Mouse (Mus musculus) gastrocnemius, postnatal 10 days (tissue): ENCODE results near the gene Gria4. TPM values are rescaled to one million over a fixed set of nuclear protein-coding genes. Genes with fewer than 3 reads are reported as not detected.
"Not testable (repeated sequence)": the region's sequence is repeated elsewhere in the genome, so short reads cannot be mapped to it uniquely, and the experiment has no call there.

Experiments
- DNase-seq: peaks from one replicate; pipeline ENCODE4 v3.0.0; 2021; ENCODE audit warnings: mixed read lengths
- long read RNA-seq, 2 experiments: library from polyadenylated mRNA; stranded (forward); transcript quantifications; one replicate each; pipeline ENCODE4 v2.0.0; 2021
- total RNA-seq, 2 experiments: library from RNA; stranded (reverse); gene quantifications; 2 replicates each; pipeline ENCODE4 v1.2.3; 2021

The Gria4 gene
- total RNA-seq: under 1 TPM; 0.28 to 0.45 TPM
- long read RNA-seq, experiment 1: 0 reads
- long read RNA-seq, experiment 2, partial matches to known transcripts: 0 of 2 reads
- long read RNA-seq, experiment 2, other reads (novel, unspliced or antisense): 2 of 2 reads

DNA sequence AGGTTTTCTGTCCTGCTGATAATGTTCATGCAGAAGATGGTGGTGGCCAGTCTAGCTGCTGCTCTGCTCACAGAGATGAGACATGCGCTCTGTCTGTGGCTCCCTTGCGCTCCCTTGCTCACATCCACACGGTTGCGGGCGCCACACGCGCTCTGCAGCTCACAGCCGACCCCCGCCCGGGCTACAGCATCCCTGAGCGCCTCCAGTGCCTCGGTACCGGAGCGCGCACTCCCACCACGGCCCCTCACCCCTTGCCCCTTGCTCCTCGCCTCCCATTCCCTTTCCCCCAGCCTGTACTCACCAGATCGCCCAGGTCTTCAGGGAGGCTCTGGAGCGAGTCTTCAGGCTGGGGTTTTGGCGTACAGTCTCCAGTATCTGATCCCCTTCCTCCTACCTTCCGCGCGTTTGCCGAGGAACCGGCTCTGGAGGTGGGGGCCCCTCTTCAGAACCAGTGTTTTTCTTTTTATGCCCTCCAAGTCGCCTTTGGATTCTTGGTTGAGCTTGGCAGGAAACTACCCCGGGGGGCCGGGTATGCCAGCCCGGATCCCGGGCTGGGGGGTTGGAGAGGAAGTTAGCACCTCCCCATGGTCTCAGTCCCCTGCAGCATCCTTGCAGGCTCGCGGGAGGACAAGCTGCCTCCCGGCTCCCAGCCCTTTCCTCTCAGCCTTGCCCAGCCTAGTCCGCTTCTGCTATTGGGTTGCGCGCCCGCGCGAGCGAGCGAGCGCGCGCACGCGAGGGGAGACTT, at the start of gene Gria4:
Gene Gria4, minus strand, starts transcription at position 691 of the 745 bp plus-strand sequence.
- peak; percentile 25 for DNase-seq

DNA sequence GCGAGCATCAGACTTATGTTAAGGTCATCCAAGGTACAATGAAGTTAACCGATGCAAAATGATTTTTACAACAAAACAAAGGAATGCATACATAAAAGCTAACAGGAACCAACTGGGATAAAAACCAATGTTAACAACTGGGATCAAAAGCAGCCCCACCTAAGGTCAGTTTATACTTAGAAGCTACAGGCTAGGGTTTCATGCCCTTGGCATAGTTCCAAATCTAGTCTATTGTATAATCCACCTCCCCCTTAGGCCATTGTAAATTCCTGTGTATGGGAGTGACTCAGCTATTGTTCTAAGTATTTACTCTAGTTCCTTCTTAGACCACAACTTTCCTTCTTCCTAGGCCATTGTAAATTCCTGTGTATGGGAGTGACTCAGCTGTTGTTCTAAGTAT, 14.9 kb upstream of the Gria4 start:
- DNase-seq: not testable (repeated sequence)

GRCm38 (mm10) chr9:4803151-4803755, 7.2 kb upstream of the Gria4 start:
- DNase-seq: no peak

- no peak for DNase-seq
Observed at GRCm38 (mm10) chr9:4797396-4797795, 1.4 kb upstream of the Gria4 start.

- DNase-seq: no peak
Observed at GRCm38 (mm10) chr9:4796289-4796645, 233 bp upstream of the Gria4 start.

DNA sequence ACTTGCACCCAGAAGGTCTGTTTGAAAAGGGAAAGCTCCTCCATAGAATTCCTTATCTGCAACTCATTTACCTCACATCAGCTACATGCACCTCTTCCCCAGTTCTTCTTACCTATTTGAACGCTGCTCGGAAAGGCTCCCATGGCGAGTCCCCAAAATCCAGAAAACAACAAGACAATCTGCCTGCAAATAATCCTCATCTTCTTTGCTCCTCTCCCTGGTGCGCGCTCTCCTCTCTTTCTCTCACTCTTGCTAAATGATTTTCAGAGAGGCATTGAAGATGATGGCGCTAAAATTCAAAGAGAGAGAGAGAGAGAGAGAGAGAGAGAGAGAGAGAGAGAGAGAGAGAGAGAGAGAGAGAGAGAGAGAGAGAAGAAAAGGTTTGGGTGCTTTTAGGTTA, 959 bp downstream of the Gria4 start:
- DNase-seq: no peak

GRCm38 (mm10) chr9:4794411-4794810, 1.6 kb downstream of the Gria4 start:
- no peak for DNase-seq

DNA sequence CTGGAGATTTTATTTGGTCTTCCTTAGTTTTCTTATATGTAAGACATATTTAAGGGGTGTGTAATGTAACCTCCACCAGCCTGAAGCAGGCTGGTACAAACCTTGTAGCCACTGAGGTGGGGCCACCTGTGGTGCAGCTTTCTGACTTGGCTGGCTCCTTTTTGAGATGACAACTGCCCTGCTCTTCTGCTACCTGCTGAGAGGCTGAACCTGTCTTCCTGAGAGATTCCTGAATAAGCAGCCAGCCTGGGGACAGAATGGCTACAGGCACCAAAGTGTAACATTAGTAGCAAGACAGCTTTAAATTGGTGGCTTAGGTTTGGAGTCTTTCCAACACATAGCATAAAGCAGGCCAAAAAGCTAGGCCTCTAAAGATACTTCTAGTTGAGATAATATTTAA, 46.6 kb downstream of the Gria4 start:
- not testable (repeated sequence) for DNase-seq

DNA sequence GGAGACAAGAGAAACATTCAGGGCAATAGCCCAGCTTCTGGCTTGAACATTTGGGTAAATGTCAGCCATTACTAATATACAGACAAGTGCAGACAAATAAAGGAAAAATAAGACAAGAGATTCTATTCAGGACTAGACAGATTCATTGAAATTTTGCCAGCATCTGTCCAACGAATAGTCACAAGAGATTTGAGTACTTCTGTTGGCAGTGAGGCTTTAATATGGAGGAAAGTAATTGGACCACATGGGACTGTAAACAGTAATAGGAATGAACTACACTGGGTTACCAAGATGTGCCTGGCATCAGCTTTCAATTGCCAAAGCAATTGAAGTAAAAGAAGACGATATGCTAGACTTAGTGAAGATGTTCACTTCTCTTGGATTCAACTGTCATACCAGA, 81.9 kb downstream of the Gria4 start:
- DNase-seq: no peak

DNA sequence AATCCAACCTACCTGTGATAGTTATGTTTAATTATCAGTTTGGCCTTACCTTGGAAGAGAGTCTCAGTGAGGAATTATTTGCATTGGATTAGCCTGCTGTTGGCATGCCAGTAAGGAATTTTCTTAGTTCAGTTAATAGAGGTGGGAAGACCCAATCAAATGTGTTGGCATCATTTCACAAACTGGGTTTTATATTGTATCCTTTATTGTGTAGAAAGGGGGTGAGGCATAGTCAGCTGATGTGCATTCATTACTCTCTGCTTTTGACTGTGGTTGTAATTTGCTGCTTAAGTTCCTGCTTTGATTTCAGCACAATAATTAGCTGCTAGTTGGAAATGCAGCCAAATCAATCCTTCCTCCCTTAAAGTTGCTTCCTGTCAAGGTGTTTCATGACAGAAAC, 83.7 kb downstream of the Gria4 start:
- no peak for DNase-seq

DNA sequence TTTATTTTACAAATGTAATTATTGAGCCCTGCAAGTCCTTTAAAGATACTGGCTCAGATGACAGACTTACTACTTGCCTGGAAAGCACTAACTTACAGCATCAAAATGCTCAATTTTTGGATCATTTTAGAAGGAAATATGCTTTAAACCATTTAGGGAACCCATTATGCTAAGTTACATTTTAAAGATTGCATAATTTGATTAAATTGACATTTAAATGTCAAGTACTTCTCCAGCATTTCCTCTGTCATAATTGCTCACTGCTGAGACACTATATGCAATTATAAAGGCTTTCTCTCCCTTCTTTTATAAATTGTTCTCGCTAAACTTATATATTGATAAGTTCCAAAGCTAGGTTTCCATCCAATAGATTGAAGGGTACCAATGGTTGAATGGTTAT, 108.9 kb downstream of the Gria4 start:
- DNase-seq: no peak

DNA sequence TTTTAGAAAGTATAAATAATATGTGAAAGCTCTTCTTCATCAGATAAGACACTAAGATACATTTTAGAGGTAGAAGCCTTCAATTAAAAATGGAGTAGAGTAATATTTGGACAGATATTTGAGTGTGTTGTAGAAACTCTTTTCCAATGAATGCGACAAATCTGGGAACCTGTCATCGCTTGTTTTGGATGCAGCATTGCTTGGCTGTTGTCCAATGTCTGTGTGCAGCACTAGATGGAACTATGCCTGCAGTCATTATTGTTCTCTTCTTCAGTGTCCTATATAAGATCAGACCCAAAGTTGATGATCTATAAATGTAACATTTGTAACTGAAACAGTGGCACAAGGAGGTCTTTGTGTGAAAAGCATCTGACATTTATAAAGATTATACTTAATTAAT, 115.8 kb downstream of the Gria4 start:
- no peak for DNase-seq

DNA sequence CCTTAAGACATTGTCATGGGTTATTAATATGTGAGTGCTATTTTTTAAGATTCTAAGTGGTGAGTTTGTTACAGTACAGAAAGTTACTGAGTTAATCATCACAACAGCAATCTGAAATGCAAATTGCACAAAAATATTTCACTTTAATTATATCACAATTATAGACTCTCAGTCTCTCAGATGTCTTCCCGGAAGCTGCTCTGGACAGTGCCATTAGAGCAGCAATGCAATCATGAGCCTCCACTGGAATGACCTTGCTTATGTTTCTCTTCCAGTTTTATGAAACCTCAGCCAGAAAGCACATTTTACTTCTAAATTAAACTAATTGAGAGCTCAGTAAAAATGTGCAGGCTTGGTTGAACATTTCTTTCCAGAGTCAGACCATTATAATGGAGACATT, 116.9 kb downstream of the Gria4 start:
- no peak for DNase-seq

- DNase-seq: no peak
Observed at GRCm38 (mm10) chr9:4665691-4666090, 130.3 kb downstream of the Gria4 start.

DNA sequence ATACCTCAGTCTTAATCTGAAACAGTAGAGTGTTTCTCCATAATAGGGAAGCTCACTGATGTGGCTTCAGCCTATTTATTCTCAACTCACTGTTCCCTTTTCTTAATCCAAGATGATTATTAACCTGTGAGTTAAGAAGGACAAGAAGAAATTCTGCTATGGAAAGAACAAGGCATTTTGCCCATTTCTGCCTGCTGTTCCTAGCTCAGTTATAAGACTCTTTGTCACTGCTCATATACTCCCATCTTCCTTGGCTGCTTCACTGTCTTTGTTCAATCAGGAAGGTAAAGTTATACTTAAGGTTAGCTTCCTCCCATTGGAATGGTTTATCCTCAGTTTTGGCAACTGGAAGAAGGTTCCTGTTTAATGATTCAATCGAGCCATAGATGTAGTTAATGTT, 133.6 kb downstream of the Gria4 start:
- no peak for DNase-seq

DNA sequence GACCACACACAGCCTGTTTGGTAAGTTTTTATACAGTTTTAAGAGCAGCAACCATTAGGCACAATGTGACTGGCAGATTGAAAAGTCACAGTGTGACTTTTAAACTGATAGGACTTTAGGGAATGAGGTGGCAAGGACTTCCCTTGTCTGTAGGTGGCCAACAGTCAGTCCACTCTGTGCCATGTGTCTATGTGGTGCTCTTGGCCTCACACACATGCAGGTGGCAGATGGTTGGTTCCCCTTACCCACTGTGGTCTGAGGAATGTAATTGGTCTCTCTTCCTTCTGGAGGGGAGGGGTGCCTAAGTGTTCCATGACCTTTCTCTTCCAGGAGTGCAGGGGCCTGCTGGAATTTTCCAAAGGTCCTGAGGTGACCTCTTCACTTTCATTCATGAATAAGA, 137.1 kb downstream of the Gria4 start:
- DNase-seq: no peak

GRCm38 (mm10) chr9:4654333-4654732, 141.7 kb downstream of the Gria4 start:
- no peak for DNase-seq

DNA sequence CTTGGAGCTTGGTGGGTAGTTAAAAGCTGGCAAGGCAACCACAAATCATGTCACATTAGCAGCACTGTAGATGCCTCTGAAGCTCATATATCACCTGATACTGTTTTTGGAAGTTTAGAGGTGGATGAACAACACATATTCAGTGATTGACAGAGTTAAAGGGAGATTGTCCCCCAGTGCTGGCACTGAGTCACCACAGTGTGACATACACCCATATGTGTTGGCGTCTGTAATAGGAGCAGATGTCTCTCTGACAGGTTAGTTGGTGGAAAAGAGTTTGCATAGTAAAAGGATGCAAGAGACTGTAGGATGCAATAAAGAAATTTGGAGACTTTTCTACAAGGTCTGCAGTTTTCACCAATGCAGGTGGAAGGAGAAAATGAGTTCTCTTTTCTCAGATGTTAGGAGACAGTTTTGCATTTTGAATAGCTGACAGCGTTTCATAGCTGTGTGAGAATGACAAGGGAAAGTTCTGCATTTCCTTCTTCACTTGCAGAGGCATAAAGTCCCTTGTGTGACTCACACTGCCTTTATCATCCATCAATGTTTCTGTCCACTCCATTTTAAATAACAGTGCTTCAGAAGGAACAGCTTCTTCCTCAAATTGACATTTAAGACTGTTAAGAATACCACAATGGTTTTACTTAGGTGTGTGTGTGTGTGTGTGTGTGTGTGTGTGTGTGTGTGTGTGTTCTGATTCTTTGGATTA, 156.7 kb downstream of the Gria4 start:
- DNase-seq: no peak

- no peak for DNase-seq
Observed at GRCm38 (mm10) chr9:4631910-4632309, 164.1 kb downstream of the Gria4 start.

DNA sequence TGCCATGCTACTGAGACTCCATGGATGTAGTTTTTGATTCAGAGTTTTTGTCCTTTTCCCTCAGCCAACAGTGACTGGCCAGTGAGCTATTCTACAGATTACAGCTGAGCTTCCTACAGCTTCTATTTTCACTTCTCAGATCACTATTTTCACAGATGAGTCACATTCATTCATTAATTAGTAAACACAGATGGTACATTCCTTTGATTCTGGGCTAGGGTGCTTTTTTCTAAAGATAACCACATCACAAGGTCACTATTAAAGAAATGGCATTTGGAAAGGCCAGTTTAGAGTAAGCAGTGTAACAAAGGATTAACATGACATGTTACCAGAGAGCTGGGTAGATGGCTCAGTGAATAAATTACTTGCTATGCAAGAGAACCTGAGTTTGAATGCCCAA, 180.7 kb downstream of the Gria4 start:
- DNase-seq: no peak

DNA sequence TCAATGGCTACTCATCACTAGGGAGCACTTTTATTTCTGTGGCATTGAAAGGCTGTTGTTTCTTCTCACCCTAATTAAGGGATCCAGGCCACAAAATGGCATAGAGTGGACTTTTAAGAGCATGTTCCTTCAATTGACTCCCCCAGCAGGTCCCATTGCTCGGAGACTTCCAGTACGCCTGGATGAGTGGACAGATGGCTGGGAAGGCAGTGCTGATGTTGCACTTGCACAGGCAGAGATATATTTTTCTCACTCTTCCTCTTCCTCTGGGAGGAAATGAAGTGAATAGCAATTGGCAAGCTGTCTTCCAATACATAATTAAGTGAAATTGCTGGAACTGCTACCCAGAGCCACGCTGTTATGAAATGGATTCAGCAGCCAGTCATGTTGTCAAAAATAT, 190.7 kb downstream of the Gria4 start:
- no peak for DNase-seq

DNA sequence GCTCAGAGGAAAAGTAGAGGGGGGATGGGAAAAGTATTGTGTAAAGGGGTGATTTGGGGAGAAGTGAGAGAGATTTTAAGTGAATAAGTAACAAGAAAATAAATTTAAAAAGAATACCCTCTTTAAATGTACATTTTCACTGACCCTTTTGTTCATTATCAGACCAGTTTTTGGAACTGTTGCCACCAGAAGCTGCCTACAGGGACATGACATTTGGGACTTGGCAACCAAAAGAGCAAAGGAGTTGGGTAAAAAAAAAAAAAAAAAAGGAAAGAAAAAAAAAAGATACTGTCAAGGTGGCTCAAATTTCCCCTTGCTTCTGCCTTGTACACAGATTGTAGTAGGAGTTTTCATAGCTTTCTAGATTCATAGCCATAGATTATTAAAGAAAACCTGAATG, 191.8 kb downstream of the Gria4 start:
- DNase-seq: no peak

DNA sequence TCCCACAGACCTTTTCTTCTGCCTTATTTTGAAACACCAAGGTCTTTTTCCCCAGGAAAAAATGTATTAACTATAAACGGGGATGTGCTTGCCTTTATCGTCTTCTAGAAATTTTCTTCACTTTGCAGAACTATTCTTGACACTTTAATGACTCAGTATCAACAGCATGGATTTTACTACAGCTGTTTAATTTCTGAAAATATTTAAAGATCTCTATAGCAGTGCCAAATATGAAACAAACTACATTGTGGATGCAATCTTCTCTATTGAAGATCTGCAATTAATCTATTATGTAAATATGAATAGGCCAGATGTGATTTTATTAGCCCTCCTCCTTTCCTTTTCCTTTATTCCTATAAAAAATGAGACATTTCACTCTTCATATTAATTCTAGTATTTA, 194.2 kb downstream of the Gria4 start:
- DNase-seq: no peak

DNA sequence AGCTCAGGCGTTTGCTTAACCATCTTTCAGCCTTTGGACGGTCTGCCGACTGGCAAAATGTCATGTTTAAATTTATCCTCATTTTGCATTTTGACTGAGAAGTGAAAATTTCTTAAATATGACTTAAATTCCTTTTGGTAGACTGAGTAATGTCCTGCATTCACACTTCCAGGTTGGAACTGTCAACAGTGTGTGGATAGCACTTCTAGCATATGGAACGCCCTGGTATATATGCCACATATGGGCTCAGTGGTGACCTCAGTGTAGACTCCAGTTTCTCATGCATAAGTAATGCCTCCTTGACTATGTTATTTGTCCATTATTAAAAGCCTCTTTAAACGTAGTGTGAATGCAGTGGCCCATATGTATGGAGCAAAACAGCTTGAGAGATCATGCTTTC, 222.4 kb downstream of the Gria4 start:
- DNase-seq: no peak
